Mouse (Mus musculus): ENCODE measurements around the gene Cldn34c2.
"Not testable (repeated sequence)": the region's sequence is repeated elsewhere in the genome, so short reads cannot be mapped to it uniquely, and the experiment has no call there.

Cldn34c2 gene
- long read RNA-seq, experiment 1, result 0 reads
- long read RNA-seq, experiment 2, result 0 reads

- intact Hi-C loops (cut with DNase I), result not testable (repeated sequence)
Measured at GRCm38 (mm10) chrX:123581400-123581799, at the start of gene Cldn34c2. Cldn34c2 (plus strand) TSS chrX:123581700.

GRCm38 (mm10) chrX:123551378-123551777 lies 30.1 kb upstream of the Cldn34c2 start:
- intact Hi-C loops (cut with DNase I), result not testable (repeated sequence)

- intact Hi-C loops (cut with DNase I), result not testable (repeated sequence)
Measured at GRCm38 (mm10) chrX:123612158-123612828, 30.8 kb downstream of the Cldn34c2 start.

Data from adrenal gland (tissue).